Mouse (Mus musculus): ENCODE measurements around the gene St3gal5. TPM values are rescaled to one million over a fixed set of nuclear protein-coding genes. Genes with fewer than 3 reads are reported as not detected.
"Not testable (repeated sequence)": the region's sequence is repeated elsewhere in the genome, so short reads cannot be mapped to it uniquely, and the experiment has no call there.

Gene St3gal5
- total RNA-seq (2022), result 100 to 1,000 TPM; 106 to 366 (median 212) TPM

DNA sequence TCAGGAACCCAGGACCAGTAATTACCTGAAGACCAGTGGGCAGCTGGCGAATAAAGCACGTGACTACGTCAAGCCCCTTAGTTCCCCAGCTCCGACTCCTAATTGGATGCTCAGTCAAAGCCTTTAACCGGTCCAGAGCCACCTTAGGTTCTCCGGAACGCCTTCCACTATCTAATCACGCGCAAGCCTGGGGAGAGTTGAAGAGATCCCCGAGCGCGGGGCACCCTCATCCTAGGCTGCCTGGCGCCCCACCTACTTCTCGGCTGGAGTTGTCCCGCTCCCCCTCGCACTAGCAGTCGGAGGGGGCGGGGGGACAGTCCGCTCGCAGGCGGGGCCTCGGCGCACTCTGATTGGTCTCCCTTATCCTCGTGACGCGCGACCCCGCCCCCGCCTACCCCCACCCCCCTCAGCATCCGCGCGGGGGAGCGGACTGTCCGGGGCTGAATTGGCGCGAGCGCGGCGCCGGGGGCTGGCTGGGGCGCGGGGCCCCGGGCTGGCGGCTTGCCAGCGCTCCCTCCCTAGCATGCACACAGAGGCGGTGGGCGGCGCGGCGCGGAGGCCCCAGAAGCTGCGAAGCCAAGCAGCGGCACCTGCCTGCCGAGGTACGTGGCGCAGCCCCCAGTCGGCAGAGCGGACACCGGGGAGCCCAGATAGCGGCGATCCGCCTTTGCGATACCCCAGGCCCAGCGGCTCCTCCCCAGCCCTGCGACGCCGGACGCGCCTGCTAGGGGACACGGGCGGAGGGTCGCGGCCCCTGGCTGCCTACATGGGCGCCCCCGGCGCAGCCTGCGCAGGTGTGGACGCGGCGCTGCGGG is at the start of gene St3gal5:
Gene St3gal5, plus strand, starts transcription at position 412 of the 815 bp plus-strand sequence.
- peak; percentile 91 for DNase-seq

DNA sequence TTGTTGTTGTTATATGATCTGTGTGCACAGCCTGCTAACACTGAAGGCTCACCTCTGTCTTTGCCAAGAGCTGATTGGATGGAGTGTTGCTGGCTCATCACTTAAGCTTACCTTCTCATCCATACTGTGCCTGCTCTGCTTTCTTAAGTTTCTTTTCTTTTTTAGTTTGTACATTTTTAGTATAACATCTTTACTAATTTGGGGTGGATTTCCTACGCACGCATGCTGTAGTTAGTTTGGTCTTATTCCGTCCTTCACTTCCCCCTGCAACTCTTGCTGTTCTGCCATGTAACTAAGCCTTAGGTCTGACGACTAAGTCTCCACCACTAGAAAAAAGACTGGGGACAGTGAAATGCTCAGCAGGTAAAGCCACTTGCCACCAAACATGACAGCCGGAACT is 48.7 kb upstream of the St3gal5 start:
- DNase-seq, result no peak

DNA sequence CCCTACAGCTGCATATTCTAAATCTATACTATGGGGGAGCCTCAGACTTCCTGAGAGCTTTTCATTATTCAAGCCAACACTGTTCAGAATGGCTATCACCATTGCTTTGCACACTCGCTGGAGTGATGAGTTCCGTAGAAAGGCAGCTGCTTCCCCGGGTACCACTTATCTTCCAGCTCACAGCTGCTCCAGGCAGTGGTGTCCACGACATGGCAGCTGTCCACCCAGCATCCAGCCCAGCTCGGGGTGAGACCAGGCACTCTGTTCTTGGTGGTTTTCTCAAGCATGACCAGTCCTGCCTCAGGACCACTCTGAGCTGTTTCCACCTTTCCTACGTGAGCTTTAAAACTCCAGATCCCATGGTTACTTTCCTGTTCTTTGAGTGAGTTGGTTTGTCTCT is 47.5 kb upstream of the St3gal5 start:
- DNase-seq, result no peak

- no peak for DNase-seq
Measured at GRCm38 (mm10) chr6:72050827-72051226, 46.6 kb upstream of the St3gal5 start.

GRCm38 (mm10) chr6:72051247-72051646 is 46.1 kb upstream of the St3gal5 start:
- no peak for DNase-seq

- DNase-seq, result no peak
Measured at GRCm38 (mm10) chr6:72051757-72052156, 45.6 kb upstream of the St3gal5 start.

DNA sequence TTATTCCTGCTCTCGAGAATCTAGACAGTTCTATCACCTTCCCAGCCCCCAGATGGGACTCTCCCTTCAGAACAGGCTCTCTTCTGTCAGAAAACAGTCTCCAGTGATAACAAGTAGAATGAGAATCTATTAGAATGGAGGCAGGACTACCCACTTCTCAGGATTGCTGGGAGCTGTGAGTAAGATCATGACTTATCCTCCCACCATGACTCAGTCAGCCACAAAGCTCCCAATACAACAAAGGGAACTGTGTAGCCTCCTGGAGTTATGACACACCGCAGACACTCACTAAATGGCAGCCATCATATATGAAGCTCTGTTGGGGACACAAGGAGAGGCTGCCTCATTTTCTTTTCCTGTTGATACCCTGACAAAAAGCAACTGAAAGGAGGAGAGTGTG is 40.8 kb upstream of the St3gal5 start:
- DNase-seq, result no peak

DNA sequence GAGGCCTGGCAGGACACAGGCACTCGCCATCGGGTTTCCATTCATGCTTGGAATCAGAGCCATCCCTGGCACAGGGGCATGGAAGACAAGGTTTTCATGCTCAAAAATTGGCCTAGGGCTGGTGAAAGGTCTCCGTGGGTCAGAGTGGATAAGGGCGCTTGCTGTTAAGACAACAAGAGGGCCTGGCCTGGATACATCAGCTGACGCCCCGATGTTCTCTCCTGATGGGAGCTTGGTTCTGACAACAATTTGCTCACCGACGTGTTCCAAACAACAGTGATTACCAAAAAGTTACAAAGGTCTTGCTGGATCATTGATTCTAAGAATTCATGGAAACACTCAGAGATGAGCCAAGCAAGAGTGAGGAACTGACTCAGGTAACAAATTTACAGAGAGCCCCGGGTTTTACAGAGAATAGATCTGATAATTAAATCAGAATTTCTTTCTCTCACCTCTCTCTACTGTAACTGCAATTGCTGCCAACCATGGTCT is 38.9 kb upstream of the St3gal5 start:
- no peak for DNase-seq

DNA sequence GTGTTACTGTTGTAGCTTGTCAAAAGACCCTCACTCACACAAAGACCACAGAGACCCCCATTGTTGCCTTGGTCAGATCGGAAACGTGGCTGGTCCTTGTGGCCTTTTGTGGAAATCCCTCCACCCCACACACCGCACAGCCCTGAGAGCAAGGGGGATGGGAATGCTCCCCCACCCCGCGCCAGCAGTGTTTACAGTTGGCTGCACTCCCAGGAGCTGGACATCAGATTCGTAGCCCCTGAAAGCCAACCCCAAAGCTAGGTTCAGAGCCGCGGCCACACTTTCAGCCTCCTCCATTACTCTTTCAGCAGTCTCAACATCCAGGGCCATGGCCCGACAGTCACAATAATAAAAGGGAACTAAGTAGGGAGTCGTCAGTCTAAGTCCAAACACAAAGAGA is 36.7 kb upstream of the St3gal5 start:
- not testable (repeated sequence) for DNase-seq

GRCm38 (mm10) chr6:72063718-72064117 is 33.7 kb upstream of the St3gal5 start:
- DNase-seq, result no peak

GRCm38 (mm10) chr6:72065988-72066387 is 31.4 kb upstream of the St3gal5 start:
- DNase-seq, result no peak

DNA sequence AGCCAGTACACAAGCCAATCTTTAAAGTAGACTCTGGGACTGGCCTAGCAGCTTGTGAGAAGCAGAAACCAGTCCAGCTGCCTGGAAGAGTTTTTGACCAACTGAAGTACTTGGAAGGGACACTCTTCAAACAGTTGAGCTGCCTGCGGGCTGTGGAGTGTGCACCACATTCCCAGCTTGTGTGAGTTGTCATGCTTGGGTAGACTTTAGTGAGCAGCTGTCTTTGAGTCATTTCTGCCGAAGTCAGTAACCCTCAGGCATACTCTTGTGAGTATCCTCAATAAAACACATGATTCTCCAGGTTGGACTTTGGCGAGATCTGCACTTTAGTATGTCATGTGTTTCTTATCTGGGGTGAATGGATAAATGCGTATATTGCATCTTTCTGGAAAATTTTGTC is 29.0 kb upstream of the St3gal5 start:
- DNase-seq, result no peak

- DNase-seq, result no peak
Measured at GRCm38 (mm10) chr6:72071281-72071870, 26.0 kb upstream of the St3gal5 start.

GRCm38 (mm10) chr6:72073781-72074180 is 23.6 kb upstream of the St3gal5 start:
- DNase-seq, result no peak

DNA sequence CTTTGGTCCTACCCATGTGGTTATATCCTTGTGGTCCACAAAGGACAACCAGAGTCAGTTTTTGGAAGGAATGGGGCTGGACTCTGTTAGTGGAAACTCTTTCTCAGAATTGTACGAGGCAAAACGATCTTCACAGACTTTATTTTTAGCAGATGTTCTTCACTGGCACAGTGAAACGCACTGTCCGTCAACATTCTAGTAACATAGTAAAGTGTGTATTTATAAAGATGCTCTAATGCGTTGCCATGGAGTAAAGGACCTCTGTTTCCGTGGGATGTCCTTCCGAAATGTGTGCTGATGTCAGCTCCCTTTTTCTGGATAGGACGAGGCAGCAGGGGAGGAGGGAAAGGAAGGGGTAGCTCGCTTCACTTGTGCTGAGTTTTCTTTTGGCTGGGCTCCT is 20.9 kb upstream of the St3gal5 start:
- no peak for DNase-seq

- DNase-seq, result no peak
Measured at GRCm38 (mm10) chr6:72078178-72078577, 19.2 kb upstream of the St3gal5 start.

DNA sequence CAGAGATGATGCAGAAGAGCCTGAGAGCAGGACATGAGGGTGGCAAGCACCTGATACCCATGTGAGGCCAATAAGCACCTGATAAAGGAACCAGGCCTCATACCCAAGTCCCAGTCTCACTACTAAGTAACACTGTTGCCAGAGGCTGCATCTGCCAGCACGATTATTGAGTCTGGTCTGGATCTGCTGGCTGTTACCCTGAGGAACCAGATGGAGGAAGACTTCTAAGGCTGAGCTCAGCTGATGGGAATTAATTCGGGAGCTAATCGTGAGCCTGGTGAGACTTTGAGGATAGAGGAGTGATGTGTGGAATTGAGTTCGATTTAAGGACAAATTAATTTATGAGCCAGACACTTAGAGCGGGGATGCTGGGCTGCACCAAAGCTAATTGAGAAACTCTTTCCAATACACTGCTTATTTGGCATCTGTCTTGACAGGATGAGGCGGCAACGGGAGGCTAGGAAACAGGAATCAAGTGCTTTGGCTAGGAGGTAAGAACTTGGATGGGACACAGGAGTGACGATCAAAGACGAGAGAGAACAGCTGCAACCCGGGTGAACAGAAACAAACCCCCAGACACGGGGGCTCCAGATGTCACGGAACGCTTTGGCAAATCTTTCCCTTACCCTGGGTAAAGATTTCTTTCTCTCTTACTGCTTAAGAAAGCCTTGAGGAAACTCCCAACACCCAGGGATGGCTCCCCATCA is 15.9 kb upstream of the St3gal5 start:
- DNase-seq, result no peak

- DNase-seq, result no peak
Measured at GRCm38 (mm10) chr6:72087402-72087801, 10.0 kb upstream of the St3gal5 start.

DNA sequence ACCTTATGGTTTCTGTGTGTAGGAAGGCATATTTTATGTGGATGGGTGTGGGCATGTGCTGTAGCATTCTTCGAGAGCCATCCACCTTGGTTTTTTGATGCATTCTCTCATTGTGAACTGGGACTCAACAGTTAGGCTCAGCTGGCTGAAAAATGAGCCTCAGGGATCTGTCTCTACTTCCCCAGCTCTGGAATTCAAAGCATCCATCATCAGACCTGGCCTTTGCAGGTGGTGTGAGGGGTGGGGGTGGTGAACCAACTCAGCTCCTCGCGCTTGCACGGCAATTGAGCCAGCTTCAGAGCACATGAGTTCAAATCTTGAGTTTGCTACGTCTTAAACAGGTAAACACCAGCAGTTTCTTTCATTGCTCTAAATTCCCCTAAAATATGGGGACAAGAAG is 7.5 kb upstream of the St3gal5 start:
- DNase-seq, result no peak

DNA sequence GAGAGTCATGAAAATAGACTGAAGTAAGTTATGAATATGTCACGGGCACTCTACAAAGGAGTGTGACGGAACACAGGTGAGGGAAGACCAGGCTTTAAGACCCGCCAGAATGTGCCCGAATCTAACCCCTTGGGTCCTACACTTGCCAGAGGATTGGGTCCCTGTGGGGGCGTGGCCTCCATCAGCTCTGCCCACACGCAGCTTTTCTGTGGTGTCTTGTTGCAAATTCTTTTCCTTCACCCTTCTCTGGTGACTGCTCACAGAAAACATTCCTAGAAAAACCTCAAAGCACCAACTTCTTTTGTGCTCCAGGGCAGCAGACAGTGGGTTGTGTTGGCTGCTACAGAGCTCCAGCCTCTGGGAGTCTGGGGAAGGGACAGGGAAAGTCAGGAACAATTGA is 6.4 kb upstream of the St3gal5 start:
- no peak for DNase-seq

DNA sequence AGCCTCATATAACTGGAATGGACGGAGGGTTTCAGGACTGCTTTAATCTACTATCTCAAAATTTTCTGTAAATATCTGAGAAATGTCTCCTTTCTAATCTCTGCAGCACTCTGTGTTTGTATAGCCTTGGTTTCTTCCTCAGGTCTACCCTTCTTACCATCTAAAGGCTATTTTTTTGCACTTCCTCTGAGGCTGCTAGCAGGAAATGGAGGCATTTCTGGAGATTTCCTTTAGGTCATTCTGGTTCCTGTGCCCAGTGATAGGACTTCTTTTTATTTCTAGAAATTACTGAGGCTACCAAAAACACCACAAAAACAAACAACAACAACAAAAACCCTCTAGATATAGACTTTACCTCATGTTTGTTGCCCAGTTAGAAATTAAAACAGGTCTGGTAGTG is 4.3 kb upstream of the St3gal5 start:
- DNase-seq, result no peak

DNA sequence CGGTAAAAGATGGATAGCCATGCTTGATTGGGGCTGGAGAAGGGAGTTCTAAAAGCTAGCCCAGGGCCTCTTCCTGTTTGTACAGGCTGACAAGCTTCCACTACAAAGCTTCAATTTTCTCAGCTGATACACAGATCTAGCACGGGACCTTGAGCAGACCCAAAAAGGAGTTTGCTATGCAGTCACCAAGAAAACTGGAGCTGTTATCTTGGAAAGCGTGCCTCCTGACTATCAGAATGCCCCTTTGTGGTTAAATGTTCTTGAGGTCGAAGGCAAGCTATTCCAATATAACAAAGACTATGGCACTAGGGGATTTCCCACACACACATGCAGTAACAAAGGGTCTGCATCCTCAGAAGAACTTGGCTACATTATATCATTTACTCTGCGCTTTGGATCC is 1.2 kb upstream of the St3gal5 start:
- DNase-seq, result no peak

GRCm38 (mm10) chr6:72096669-72097068 is 723 bp upstream of the St3gal5 start:
- no peak for DNase-seq
